Mouse (Mus musculus) cortical plate, adult 2 months (tissue): ENCODE data around the gene Riok1. TPM values are rescaled to one million over a fixed set of nuclear protein-coding genes. Genes with fewer than 3 reads are reported as not detected.

Experiments
- H3K27ac ChIP-seq: fragments of 200-500 bp; 2 replicates; pipeline ENCODE4 v1.5.1; 2012; ENCODE audit warnings: low read length, control low read depth, inconsistent platforms; ENCODE audit not compliant: insufficient read depth
- H3K4me1 ChIP-seq: fragments of 200-500 bp; 2 replicates; pipeline ENCODE4 v1.6.1; 2011; ENCODE audit warnings: low read length; ENCODE audit not compliant: control insufficient read depth, insufficient read depth
- H3K4me3 ChIP-seq: fragments of 200-500 bp; 2 replicates; pipeline ENCODE4 v1.5.1; 2011; ENCODE audit warnings: mild to moderate bottlenecking, low read length, control low read depth; ENCODE audit not compliant: insufficient read depth
- CTCF ChIP-seq: fragments of 200-500 bp; IDR thresholded peaks from 2 replicates; pipeline ENCODE4 v1.5.1; 2011; ENCODE audit warnings: mild to moderate bottlenecking, control low read depth, low read length; ENCODE audit not compliant: insufficient read depth; ENCODE audit errors: extremely low read depth
- POLR2A ChIP-seq: fragments of 200-500 bp; IDR thresholded peaks from 2 replicates; pipeline ENCODE4 v1.6.1; 2011; ENCODE audit warnings: mild to moderate bottlenecking, low read length, control low read depth; ENCODE audit not compliant: insufficient read depth; ENCODE audit errors: extremely low read depth
- polyA plus RNA-seq: library from polyadenylated mRNA; depleted of rRNA; stranded (reverse); fragments of >200 nt; gene quantifications from 2 replicates; pipeline ENCODE4 v1.2.3, GENCODE M21; 2012; rRNA removed

Riok1 gene
- polyA plus RNA-seq, 1 experiment = 26.3 TPM

DNA sequence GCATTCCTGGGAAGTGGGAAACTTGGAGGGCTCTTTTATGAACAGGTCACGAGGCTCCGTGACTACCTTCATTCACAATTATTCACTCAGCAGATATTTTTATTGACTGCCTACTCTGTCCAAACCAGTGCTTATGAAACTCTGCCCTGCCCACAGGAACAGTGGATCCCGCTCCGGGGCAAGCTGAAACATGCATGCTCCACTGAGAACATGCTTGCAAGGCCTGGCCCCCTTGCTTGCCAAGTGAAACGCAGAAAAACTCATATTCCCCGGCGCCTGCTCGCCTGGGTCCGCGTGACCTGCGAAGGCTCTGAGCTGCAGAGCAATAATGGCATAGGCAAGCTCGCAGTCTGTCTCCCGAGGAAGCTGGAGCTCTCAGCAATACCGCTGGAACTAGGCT lies 43.9 kb downstream of the Riok1 start:
- no peaks in the 10 kb centered on the region for H3K4me1 ChIP-seq
- H3K27ac ChIP-seq = no peak overlapping the region
- TF ChIP-seq CTCF (no peak), POLR2A (no peak)
- no peak overlapping the region for H3K4me3 ChIP-seq

GRCm38 (mm10) chr13:38081161-38081560 lies 44.4 kb downstream of the Riok1 start:
- H3K4me1 ChIP-seq = no peaks in the 10 kb centered on the region
- no peak overlapping the region for H3K27ac ChIP-seq
- TF ChIP-seq POLR2A (no peak), CTCF (no peak)
- no peak overlapping the region for H3K4me3 ChIP-seq

DNA sequence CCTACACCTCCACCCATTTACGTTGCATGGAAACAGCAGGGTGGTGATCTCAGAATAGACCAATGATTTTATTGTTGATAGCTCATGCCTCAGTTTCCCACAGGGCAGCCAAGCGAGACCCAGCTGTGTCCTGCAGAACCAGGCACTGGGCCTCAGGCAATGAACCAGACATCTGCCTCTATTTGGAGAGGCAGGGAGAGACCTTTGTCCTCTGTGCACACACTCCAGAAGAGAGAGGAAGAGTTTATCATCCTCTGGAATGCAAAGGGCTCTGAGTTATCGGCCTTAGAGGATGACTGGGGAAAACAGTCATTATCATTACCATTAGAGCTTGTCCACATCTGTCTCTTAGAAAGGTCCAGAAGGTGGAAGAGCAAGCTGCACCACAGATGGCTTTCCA lies 49.9 kb downstream of the Riok1 start:
- H3K4me1 ChIP-seq = no peaks in the 10 kb centered on the region
- no peak for TF ChIP-seq CTCF
- no peak for TF ChIP-seq POLR2A
- H3K4me3 ChIP-seq = no peak overlapping the region
- H3K27ac ChIP-seq = no peak overlapping the region

GRCm38 (mm10) chr13:38088008-38088407 lies 51.2 kb downstream of the Riok1 start:
- TF ChIP-seq CTCF (no peak), POLR2A (no peak)
- H3K4me1 ChIP-seq = no peaks in the 10 kb centered on the region
- no peak overlapping the region for H3K27ac ChIP-seq
- H3K4me3 ChIP-seq = no peak overlapping the region

GRCm38 (mm10) chr13:38089449-38089848 lies 52.7 kb downstream of the Riok1 start:
- Histone ChIP-seq H3K27ac (no peak overlapping the region), H3K4me3 (no peak overlapping the region), H3K4me1 (no peaks in the 10 kb centered on the region)
- TF ChIP-seq POLR2A (no peak), CTCF (no peak)

DNA sequence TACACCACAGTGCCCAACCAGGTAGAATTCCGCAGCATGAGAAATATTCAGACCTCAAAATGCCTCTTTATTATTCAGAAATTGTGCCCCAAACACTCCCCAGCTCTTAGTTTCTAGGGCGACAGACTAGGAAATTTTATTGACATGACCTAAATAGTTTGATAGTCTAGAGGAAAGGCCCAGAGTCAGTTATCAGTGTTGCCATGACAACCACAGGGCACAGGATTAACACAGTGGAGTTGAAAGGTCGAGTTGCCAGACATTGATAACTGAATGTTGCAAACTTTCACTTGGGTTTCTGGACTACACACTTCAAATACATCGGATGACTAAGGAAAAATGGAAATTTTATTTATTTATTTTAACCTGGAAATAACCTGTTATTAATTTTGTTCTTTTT lies 53.1 kb downstream of the Riok1 start:
- no peak overlapping the region for H3K4me3 ChIP-seq
- TF ChIP-seq CTCF (no peak), POLR2A (no peak)
- no peaks in the 10 kb centered on the region for H3K4me1 ChIP-seq
- H3K27ac ChIP-seq = no peak overlapping the region

DNA sequence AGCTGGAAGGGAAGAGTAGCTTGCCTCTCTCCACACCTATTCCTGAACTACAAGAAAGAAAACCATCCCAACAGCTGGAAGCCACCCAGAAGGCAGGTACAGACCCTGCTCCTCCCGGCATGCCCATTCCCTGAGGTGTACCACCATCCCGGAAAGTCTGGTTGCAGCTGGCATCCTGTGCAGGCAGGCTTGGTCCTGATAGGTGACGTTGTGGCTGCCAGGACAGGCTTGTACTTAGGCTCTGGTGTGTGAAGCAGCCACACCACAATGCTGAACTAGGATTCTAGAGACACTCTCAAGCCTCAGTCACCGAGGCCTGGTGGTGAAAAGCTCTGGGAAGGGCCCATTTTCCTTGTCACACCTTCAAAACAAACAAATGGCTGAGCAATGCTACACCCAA lies 59.4 kb downstream of the Riok1 start:
- H3K27ac ChIP-seq = no peak overlapping the region
- TF ChIP-seq CTCF (no peak), POLR2A (no peak)
- no peak overlapping the region for H3K4me3 ChIP-seq
- H3K4me1 ChIP-seq = no peaks in the 10 kb centered on the region

GRCm38 (mm10) chr13:38103406-38103805 lies 66.6 kb downstream of the Riok1 start:
- H3K4me1 ChIP-seq = no peaks in the 10 kb centered on the region
- no peak for TF ChIP-seq CTCF
- TF ChIP-seq POLR2A = no peak

DNA sequence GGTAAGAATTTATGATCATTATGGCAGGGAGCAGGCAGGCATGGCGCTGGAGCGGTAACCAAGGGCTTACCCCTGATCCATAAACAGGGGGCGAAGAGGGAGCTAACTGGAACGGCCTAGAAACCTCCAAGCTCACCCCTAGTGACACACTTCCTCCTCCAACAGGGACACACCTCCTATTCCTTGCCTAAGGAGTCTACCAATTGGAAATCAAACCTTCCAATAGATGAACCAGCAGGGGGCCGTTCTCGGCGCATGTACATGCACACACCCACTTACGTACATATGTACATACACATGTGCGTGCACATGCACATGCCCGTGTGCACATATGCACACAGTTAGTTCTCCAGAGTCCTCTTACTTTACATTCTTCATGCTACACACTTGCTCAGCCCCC lies 67.7 kb downstream of the Riok1 start:
- TF ChIP-seq CTCF (no peak), POLR2A (no peak)
- H3K4me1 ChIP-seq = no peaks in the 10 kb centered on the region
- no peak overlapping the region for H3K4me3 ChIP-seq
- H3K27ac ChIP-seq = no peak overlapping the region

More at GRCm38 (mm10) chr13:38103406-38103805, 66.6 kb downstream of the Riok1 start:
- Histone ChIP-seq H3K4me3 (no peak overlapping the region), H3K27ac (no peak overlapping the region)

DNA sequence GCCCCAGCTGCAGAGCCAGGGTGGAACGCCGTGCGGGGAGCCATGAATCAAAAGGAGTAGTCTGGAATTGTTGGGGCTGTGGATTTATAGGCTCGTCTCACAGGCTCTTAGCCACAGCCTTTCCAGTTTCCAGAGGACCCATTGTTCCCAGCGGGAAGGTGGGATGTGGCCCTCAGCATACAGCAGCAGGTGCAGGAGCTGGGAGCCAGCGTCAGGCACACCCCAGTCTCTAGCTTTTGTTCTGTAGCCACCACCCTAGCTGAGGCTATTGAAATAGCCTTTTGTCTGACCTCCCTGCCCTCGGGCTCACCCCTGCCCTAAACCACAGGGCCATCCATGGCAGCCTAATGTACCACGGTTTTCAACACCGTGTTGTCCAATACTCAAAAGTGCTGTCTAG lies 72.3 kb downstream of the Riok1 start:
- no peak for TF ChIP-seq CTCF
- TF ChIP-seq POLR2A = no peak
- Histone ChIP-seq H3K4me1 (no peaks in the 10 kb centered on the region), H3K27ac (no peak overlapping the region), H3K4me3 (no peak overlapping the region)

Other genes with a start within 250 kb of the Riok1 start
- 28.0 and 28.2 TPM in 2 replicates for gene Ssr1, start 42.8 kb upstream of the Riok1 start, polyA plus RNA-seq
- gene Cage1, start 74 bp downstream of the Riok1 start, polyA plus RNA-seq = 2.2 and 2.5 TPM in 2 replicates
- gene Dsp, start 114.3 kb downstream of the Riok1 start, polyA plus RNA-seq = 0.06 and 2.1 TPM in 2 replicates
- 30.1 and 30.6 TPM in 2 replicates for gene Snrnp48, start 167.9 kb downstream of the Riok1 start, polyA plus RNA-seq